Mouse (Mus musculus): ENCODE measurements around the gene Gm10220.

DNA sequence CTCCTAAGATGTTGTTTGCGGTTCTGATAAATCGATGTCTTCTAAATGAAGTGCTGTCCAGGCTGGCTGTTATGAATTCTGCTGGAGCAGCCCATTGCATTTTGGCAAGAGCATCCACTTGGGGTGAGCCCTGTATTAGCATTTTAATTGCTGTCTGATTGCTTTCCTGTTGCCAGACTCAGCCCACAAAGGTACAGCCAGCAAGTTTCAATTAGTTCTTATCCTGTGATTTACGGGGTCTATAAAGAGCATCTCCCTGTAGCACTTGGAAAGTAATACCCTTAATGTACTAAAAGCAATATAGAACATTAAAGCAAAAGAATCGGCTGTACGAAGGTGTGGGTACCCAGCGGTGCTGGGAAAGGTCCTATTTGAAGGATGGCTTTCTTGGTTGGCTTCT, 21.7 kb upstream of the Gm10220 start:
- TF ChIP-seq POLR2A (IDR thresholded peaks at IDR 0.05; ENCODE audit: low read depth, low read length) (no peak), CTCF (IDR thresholded peaks at IDR 0.05; ENCODE audit: extremely low read depth, insufficient read depth, insufficient read length, insufficient replicate concordance) (no peak)
